Mouse (Mus musculus) spleen, adult 2 months (tissue): ENCODE results near the gene Dclk2. TPM values are rescaled to one million over a fixed set of nuclear protein-coding genes. Genes with fewer than 3 reads are reported as not detected.

Experiments
- DNase-seq, 2 experiments: peaks; one replicate each; pipeline versions ENCODE4 v3.0.0 to v3.0.0-alpha.2; 2012 to 2021; ENCODE audit warnings: low spot score in 2 of 2, low read depth in 1 of 2
- H3K27ac ChIP-seq: fragments of 200-500 bp; 2 replicates; pipeline ENCODE4 v1.5.1; 2012; ENCODE audit warnings: low read length, inconsistent platforms; ENCODE audit not compliant: insufficient read depth
- H3K27me3 ChIP-seq: fragments of 200-500 bp; 2 replicates; pipeline ENCODE4 v1.6.1; 2012; ENCODE audit warnings: mild to moderate bottlenecking, moderate library complexity, low read length, inconsistent platforms; ENCODE audit not compliant: control insufficient read depth, insufficient read depth
- H3K36me3 ChIP-seq: fragments of 200-500 bp; 2 replicates; pipeline ENCODE4 v1.6.1; 2012; ENCODE audit warnings: mild to moderate bottlenecking, low read length, inconsistent platforms; ENCODE audit not compliant: control insufficient read depth, insufficient read depth
- H3K4me1 ChIP-seq: fragments of 200-500 bp; 2 replicates; pipeline ENCODE4 v1.6.1; 2011; ENCODE audit warnings: inconsistent platforms; ENCODE audit not compliant: control insufficient read depth, insufficient read depth, insufficient read length
- H3K4me3 ChIP-seq: fragments of 200-500 bp; 2 replicates; pipeline ENCODE4 v1.5.1; 2011; ENCODE audit warnings: mild to moderate bottlenecking, inconsistent platforms; ENCODE audit not compliant: insufficient read depth, insufficient read length; ENCODE audit errors: extremely low read depth
- CTCF ChIP-seq: fragments of 200-500 bp; IDR thresholded peaks from 2 replicates; pipeline ENCODE4 v1.5.1; 2011; ENCODE audit warnings: mild to moderate bottlenecking, inconsistent platforms; ENCODE audit not compliant: insufficient read depth, insufficient read length, insufficient replicate concordance; ENCODE audit errors: extremely low read depth
- POLR2A ChIP-seq: fragments of 200-500 bp; IDR thresholded peaks from 2 replicates; pipeline ENCODE4 v1.6.1; 2011; ENCODE audit warnings: low read depth, low read length, inconsistent platforms
- WGBS: fragments of 180-500 bp; shearing (Covaris S2); methylation state at CpG from one replicate; pipeline ENCODE4 v1.1.7; 2018; 5-methylcytosine and 5-hydroxymethylcytosine counted together
- polyA plus RNA-seq: library from polyadenylated mRNA; depleted of rRNA; stranded (reverse); fragments of >200 nt; gene quantifications from 2 replicates; pipeline ENCODE4 v1.2.3, GENCODE M21; 2012

Dclk2 gene
- polyA plus RNA-seq, 1 experiment = 11.9 TPM

GRCm38 (mm10) chr3:86954521-86954920, 33.9 kb upstream of the Dclk2 start:
- Histone ChIP-seq H3K27me3 (no peaks in the 10 kb centered on the region), H3K36me3 (no peaks in the 10 kb centered on the region), H3K27ac (no peak overlapping the region), H3K4me3 (no peak overlapping the region), H3K4me1 (peaks cover 1% of the 10 kb centered on the region; the same call in 1 of the 2 replicates)
- 90% methylated on average over 1 of the region's 1 CpGs for WGBS
- DNase-seq = no peak
- TF ChIP-seq POLR2A = no peak
- no peak for TF ChIP-seq CTCF

GRCm38 (mm10) chr3:86953819-86954218, 33.2 kb upstream of the Dclk2 start:
- 89% methylated on average over 4 of the region's 4 CpGs for WGBS
- DNase-seq = no peak
- no peak overlapping the region for H3K27ac ChIP-seq
- TF ChIP-seq POLR2A (no peak), CTCF (no peak)
- no peaks in the 10 kb centered on the region for H3K27me3 ChIP-seq
- H3K4me1 ChIP-seq = no peaks in the 10 kb centered on the region; the same call in 1 of the 2 replicates
- H3K36me3 ChIP-seq = no peaks in the 10 kb centered on the region
- no peak overlapping the region for H3K4me3 ChIP-seq

- TF ChIP-seq CTCF (no peak), POLR2A (no peak)
- no peaks in the 10 kb centered on the region for H3K27me3 ChIP-seq
- no peaks in the 10 kb centered on the region for H3K36me3 ChIP-seq
- no peak overlapping the region for H3K4me3 ChIP-seq
- no peak for DNase-seq
- 39% methylated on average over 2 of the region's 2 CpGs for WGBS
- H3K27ac ChIP-seq = no peak overlapping the region
- H3K4me1 ChIP-seq = no peaks in the 10 kb centered on the region
Observed at GRCm38 (mm10) chr3:86950652-86951051, 30.0 kb upstream of the Dclk2 start.

GRCm38 (mm10) chr3:86936254-86936836, 15.7 kb upstream of the Dclk2 start:
- no peak for DNase-seq
- Histone ChIP-seq H3K4me1 (no peaks in the 10 kb centered on the region), H3K27me3 (no peaks in the 10 kb centered on the region), H3K36me3 (no peaks in the 10 kb centered on the region), H3K4me3 (no peak overlapping the region), H3K27ac (no peak overlapping the region)
- WGBS = 80% methylated on average over 2 of the region's 2 CpGs
- TF ChIP-seq POLR2A = no peak
- TF ChIP-seq CTCF = no peak

GRCm38 (mm10) chr3:86933446-86933845, 12.8 kb upstream of the Dclk2 start:
- Histone ChIP-seq H3K27ac (no peak overlapping the region), H3K4me3 (no peak overlapping the region), H3K4me1 (no peaks in the 10 kb centered on the region), H3K27me3 (no peaks in the 10 kb centered on the region), H3K36me3 (no peaks in the 10 kb centered on the region)
- WGBS = 85% methylated on average over 7 of the region's 7 CpGs
- DNase-seq = no peak
- TF ChIP-seq CTCF = no peak
- TF ChIP-seq POLR2A = no peak

- no peak overlapping the region for H3K27ac ChIP-seq
- no peak for DNase-seq
- no peak overlapping the region for H3K4me3 ChIP-seq
- no peaks in the 10 kb centered on the region for H3K36me3 ChIP-seq
- TF ChIP-seq CTCF = no peak
- no peak for TF ChIP-seq POLR2A
- 89% methylated on average over 10 of the region's 10 CpGs for WGBS
- 0 out of 2 replicates have a peak, but pooled peaks cover 5% of the 10 kb centered on the region for H3K27me3 ChIP-seq
- H3K4me1 ChIP-seq = peaks cover 5% of the 10 kb centered on the region
Observed at GRCm38 (mm10) chr3:86923686-86924085, 3.0 kb upstream of the Dclk2 start.

- peaks cover 5% of the 10 kb centered on the region for H3K4me1 ChIP-seq
- H3K27ac ChIP-seq = no peak overlapping the region
- H3K27me3 ChIP-seq = 0 out of 2 replicates have a peak, but pooled peaks cover 5% of the 10 kb centered on the region
- TF ChIP-seq CTCF (no peak), POLR2A (no peak)
- no peak overlapping the region for H3K4me3 ChIP-seq
- DNase-seq = no peak
- H3K36me3 ChIP-seq = no peaks in the 10 kb centered on the region
- 64% methylated on average over 18 of the region's 18 CpGs for WGBS
Observed at GRCm38 (mm10) chr3:86921181-86921975, 726 bp upstream of the Dclk2 start.
